Mouse (Mus musculus) hematopoietic stem cell, adult 5-6 weeks (primary cell): ENCODE results near the gene Mettl23. TPM values are rescaled to one million over a fixed set of nuclear protein-coding genes. Genes with fewer than 3 reads are reported as not detected.
A peak's percentile ranks its signal among the peaks of the same experiment; 100 is the strongest.
"Not testable (repeated sequence)": the region's sequence is repeated elsewhere in the genome, so short reads cannot be mapped to it uniquely, and the experiment has no call there.

Source experiments
- ATAC-seq, 2 experiments: fragments of 125-278 bp in 1 of 2; replicated peaks in 1 of 2; 2 replicates each; pipeline ENCODE4 v1.8.0; 2016 to 2017; ENCODE audit warnings: inconsistent platforms in 2 of 2, mild to moderate bottlenecking in 2 of 2, moderate number of reproducible peaks in 2 of 2, low read depth in 1 of 2, moderate TSS enrichment in 1 of 2; ENCODE audit not compliant: low FRiP score in 2 of 2, poor library complexity in 2 of 2, severe bottlenecking in 2 of 2, insufficient read depth in 1 of 2, low TSS enrichment in 1 of 2
- total RNA-seq: library from RNA; stranded (forward); fragments of 172-1452, 232-1000 nt; gene quantifications from 2 replicates; pipeline ENCODE4 v1.2.3, GENCODE M21; 2017

The Mettl23 gene
- total RNA-seq, 1 experiment from 2014 or later: 43.4 TPM

DNA sequence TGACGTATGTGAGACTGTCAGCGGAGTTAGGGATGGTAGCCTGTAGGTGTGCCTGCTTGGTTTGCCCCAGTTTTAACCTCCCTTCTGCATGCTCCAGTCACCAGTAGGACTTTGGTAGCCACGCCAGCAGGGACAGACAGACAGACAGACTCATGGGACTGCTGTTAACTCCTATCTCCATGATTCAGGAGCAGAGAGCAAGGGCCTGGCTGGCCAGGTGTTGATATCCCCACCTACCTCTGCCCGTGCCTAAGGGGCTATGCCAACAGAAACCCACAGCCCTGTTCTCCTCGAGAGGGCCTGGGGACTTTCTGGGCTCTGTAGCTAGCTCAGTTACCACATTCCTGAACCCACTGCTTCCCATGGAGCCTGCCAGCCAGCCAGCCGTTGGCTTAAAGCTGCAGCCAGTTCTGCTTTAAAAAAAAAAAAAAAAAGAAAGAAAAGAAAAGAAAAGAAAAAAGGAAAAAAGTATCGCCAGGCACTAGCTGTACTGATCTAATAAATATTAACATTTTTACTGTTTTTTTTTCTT lies 28.1 kb upstream of the Mettl23 start:
- ATAC-seq: no peak

GRCm38 (mm10) chr11:116816769-116817168 lies 26.3 kb upstream of the Mettl23 start:
- ATAC-seq: no peak

GRCm38 (mm10) chr11:116817567-116817966 lies 25.5 kb upstream of the Mettl23 start:
- ATAC-seq: no peak

GRCm38 (mm10) chr11:116818722-116819121 lies 24.4 kb upstream of the Mettl23 start:
- no peak for ATAC-seq

- no peak for ATAC-seq
Observed at GRCm38 (mm10) chr11:116819932-116820593, 23.0 kb upstream of the Mettl23 start.

- ATAC-seq: no peak
Observed at GRCm38 (mm10) chr11:116821057-116821940, 21.8 kb upstream of the Mettl23 start.

GRCm38 (mm10) chr11:116822215-116822614 lies 20.9 kb upstream of the Mettl23 start:
- no peak for ATAC-seq

DNA sequence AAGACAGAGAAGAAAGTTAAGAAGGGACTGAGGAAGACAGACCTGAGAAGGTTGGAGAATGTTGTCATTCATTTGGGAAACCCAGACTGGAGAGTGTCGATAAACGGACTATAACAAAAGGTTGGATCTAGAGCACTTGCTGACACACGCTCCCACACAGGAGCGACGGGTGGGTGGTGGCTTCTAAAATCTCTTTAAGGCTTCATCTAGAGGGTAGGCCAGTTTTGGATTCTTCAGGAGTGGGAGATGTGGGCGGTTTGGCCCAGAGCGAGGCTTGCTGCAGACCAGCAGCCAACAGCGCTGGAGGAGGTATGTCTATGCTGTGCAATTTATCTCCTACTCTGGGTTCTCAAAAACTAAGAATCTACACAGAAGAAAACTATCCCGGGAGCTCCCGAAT lies 20.5 kb upstream of the Mettl23 start:
- ATAC-seq: no peak

- no peak for ATAC-seq
Observed at GRCm38 (mm10) chr11:116823255-116823654, 19.8 kb upstream of the Mettl23 start.

GRCm38 (mm10) chr11:116823885-116824284 lies 19.2 kb upstream of the Mettl23 start:
- not testable (repeated sequence) for ATAC-seq

DNA sequence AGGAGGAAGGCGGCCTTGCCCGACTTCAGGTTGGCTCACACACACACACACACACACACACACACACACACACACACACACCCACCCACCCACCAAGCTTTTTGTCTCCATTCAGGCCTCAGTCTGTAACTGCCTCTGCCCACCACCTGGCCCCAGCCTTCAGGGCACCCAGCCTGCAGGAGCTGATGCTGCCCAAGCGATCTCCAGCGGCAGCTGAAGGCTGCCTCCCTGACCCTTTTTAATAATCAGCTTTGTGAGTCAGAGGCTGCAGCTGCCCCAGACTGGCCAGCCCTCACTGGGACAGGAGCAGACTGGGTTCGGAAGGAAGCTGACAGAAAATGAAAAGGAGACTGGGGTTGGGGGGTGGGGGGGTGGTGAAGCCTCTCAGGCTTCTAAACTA lies 17.8 kb upstream of the Mettl23 start:
- ATAC-seq: no peak

DNA sequence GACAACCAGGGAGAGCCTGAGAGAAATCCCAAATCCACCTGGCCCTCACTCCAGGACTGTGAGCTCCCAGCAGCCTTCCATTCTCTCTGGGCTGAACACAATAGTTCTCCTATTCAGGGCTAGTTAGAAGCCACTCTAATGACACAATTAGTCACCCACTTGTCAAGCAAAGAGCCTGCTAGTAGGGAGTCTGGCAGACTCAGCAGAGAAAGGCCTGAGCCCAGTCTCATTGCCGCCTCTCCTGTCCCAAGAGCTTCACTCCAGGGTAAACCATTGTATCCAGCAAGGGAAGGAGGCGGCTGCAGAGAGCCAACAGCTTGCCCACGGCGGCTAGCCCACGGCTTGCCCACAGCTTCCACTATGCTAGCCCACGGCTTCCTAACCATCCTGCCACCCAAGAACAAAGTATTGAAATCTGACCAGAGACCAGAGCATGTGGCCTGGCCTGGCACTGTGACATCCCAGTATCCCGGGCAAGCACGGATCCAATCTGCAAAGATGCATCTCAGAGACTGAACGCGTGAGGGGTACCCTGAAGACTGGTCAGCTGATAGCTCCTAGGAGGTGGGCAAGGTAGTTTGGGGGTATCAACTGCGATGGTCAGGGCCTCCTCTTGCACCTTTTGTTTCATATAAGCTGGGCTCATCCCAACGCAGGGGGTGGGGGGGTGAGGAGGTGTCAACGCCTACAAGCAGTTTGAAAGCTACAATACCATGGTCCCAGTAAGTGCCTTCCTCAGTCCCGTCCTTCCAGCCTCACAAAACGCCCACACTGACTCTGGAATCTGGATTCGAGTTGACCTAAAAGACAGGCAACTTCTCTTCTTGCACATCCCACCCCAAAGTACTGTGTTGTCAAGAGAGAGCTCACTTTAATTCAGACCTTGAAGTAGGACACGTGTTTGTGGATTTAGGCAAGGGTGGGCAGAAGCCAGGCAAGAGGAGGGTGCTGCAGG lies 16.3 kb upstream of the Mettl23 start:
- ATAC-seq: peak in 1 of 2 experiments; percentile 15; a peak in 1 of 4 replicates

GRCm38 (mm10) chr11:116827534-116828165 lies 15.4 kb upstream of the Mettl23 start, which contains the start of gene Mxra7:
Gene Mxra7 (minus strand): TSS chr11:116828046.
- peak; percentile 49 to 56; a peak in 2 of 4 replicates for ATAC-seq

DNA sequence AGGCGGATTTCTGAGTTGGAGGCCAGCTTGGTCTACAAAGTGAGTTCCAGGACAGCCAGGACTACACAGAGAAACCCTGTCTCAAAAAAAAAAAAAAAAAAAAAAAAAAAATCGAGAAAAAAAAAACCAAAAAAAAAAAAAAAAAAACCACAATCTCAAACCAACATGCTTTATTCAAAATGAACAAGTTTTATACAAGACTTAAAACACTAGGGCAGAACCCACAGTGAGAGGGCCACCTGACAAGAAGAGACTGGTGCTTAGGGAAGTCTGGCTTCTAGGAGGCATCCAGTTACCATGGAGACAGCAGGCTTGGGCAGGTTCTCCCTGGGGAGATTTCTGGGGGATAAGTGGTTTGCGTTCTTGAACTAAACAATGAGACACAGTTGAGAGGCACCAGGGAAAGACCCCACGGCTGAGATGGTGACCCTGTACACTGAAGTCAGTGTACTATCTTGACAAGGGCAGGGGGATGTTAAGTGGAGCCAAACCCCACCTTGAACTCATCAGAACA lies 10.8 kb upstream of the Mettl23 start:
- no peak for ATAC-seq

DNA sequence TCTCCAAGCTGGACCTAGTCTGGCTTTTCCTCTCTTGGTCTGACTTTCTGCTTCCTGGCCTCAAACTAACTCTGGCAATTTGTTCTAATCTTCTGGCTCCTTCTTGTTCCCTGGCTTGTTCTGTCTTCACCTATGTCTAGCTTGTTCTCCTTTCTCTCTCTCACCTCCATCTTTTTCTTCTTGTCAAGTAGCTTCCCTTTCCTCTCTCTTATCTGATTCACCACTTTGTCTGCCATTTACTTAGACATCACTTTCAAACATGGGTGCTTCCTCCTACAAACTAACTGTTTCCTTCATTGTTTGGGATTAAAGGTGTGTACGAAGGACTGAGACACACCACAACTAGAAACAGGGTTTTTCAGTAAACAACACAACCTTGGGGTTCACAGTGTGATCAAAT lies 8.1 kb upstream of the Mettl23 start:
- no peak for ATAC-seq

- ATAC-seq: no peak
Observed at GRCm38 (mm10) chr11:116836283-116836682, 6.8 kb upstream of the Mettl23 start.

DNA sequence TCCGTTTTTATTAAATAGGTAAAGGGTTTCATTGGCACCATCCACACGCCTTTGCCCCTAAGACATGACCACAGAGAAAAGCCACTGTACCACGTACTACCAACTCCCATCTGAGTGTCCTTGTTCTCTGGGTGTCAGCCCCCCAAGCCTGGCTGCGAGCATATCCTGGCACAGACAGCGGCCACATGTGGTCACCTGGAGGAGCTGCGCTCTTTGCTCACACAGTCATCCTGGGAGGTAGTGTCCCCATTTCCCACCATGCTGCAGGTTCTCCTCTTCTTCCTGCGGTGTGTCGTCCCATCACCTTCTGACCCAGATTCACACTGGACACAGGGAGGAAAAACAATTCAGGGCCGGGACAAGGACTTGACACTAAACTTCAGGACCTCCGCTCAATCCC lies 5.6 kb upstream of the Mettl23 start:
- ATAC-seq: no peak
